In genomic region chr1:159545470-159546145, GRCm38 (mm10) we compare ENCODE assay signal across 30 mouse cellular contexts. TPM values are rescaled to one million over a fixed set of nuclear protein-coding genes. Genes with fewer than 3 reads are reported as not detected.
A peak's percentile ranks its signal among the peaks of the same experiment; 100 is the strongest.
DNase-seq lines count a peak whose midpoint lies in the region; ATAC-seq and TF ChIP-seq lines count a peak whose summit lies in the region.
"Had no signal": no experiment of that assay in that cellular context is flagged by ENCODE, and none has a peak within 500 bp of the region (broad histone marks: within the 10 kb centered on the region; RNA-seq: fewer than 3 reads in every experiment).

No protein-coding gene starts in this region.

- H3K4me2 ChIP-seq in forebrain, postnatal 0 days (ENCODE audit: low read depth), result no peak overlapping the region
- H3K4me2 ChIP-seq in forebrain, embryonic 14.5 days (ENCODE audit: low read length), result no peak overlapping the region
- H3K4me2 ChIP-seq in hindbrain, embryonic 12.5 days (replicated peaks), result no peak overlapping the region
- no peak overlapping the region for H3K4me2 ChIP-seq in hindbrain, embryonic 16.5 days (ENCODE audit: low read length)
- no peak overlapping the region for H3K4me2 ChIP-seq in hindbrain, embryonic 15.5 days
- H3K4me2 ChIP-seq: embryonic facial prominence, embryonic 12.5 days; heart, embryonic 11.5 days; limb, embryonic 15.5 days; liver, embryonic 13.5 days; neural tube, embryonic 12.5 days had no signal

- ATAC-seq in forebrain, postnatal 0 days, result peak; percentile 42; the same call in 1 of the 2 replicates
- ATAC-seq in forebrain, embryonic 14.5 days, result no peak
- peak; percentile 64 for ATAC-seq in hindbrain, embryonic 12.5 days (ENCODE audit: low FRiP score)
- ATAC-seq in hindbrain, embryonic 16.5 days, result no peak
- 0 out of 2 replicates have a peak, but pooled peaks have one; percentile 27 for ATAC-seq in hindbrain, embryonic 15.5 days (ENCODE audit: low FRiP score, low read depth)
- ATAC-seq: CD4-positive, CD25-positive, alpha-beta regulatory T cell, adult 4 months; lung, postnatal 0 days had no signal

- DNase-seq in forebrain, postnatal 0 days, result no peak
- no peak for DNase-seq in forebrain, embryonic 14.5 days (ENCODE audit: low spot score)
- peak; percentile 35 for DNase-seq in brain, adult 2 months (ENCODE audit: low read depth, low spot score)
- DNase-seq in thymus, postnatal 4 days, result no peak
- no peak for DNase-seq in left cerebral cortex, adult 11 months (ENCODE audit: low spot score)
- DNase-seq: adrenal gland, postnatal 14 days; cerebellum, adult 11-12 months; cerebellum, adult 9-11 months; embryo, embryonic 11 days; gastrocnemius, postnatal 14 days; heart, postnatal 36 days; kidney, adult 2 months; kidney, postnatal 36 days; layer of hippocampus, postnatal 36 days; liver, embryonic 13.5 days; lung, adult 18-20 months had no signal

- no peaks in the 10 kb centered on the region for H3K4me1 ChIP-seq in forebrain, postnatal 0 days (ENCODE audit: insufficient read depth)
- H3K4me1 ChIP-seq in forebrain, embryonic 14.5 days (ENCODE audit: control insufficient read depth, insufficient read depth, low read length), result no peaks in the 10 kb centered on the region
- H3K4me1 ChIP-seq in hindbrain, embryonic 12.5 days, result peaks cover 12% of the 10 kb centered on the region
- H3K4me1 ChIP-seq in hindbrain, embryonic 16.5 days (ENCODE audit: control insufficient read depth, insufficient read depth, low read depth, low read length), result no peaks in the 10 kb centered on the region; the same call in 1 of the 2 replicates
- H3K4me1 ChIP-seq in hindbrain, embryonic 15.5 days (replicated peaks), result peaks cover 10% of the 10 kb centered on the region
- H3K4me1 ChIP-seq: embryonic facial prominence, embryonic 12.5 days; limb, embryonic 10.5 days; limb, embryonic 15.5 days; liver, embryonic 13.5 days had no signal

- H3K27ac ChIP-seq in forebrain, postnatal 0 days (ENCODE audit: low read depth, low read length), result no peak overlapping the region
- no peak overlapping the region for H3K27ac ChIP-seq in forebrain, embryonic 14.5 days (ENCODE audit: low read depth, low read length)
- H3K27ac ChIP-seq in hindbrain, embryonic 12.5 days, result no peak overlapping the region
- H3K27ac ChIP-seq in hindbrain, embryonic 16.5 days (ENCODE audit: low read depth, low read length), result no peak overlapping the region
- H3K27ac ChIP-seq in hindbrain, embryonic 15.5 days (replicated peaks), result no peak overlapping the region
- H3K27ac ChIP-seq: embryonic facial prominence, embryonic 12.5 days; limb, embryonic 10.5 days; limb, embryonic 15.5 days; liver, embryonic 13.5 days; macrophage; neural tube, embryonic 12.5 days had no signal

- H3K9me3 ChIP-seq in forebrain, postnatal 0 days (ENCODE audit: low read length), result no peaks in the 10 kb centered on the region
- H3K9me3 ChIP-seq in forebrain, embryonic 14.5 days (replicated peaks; ENCODE audit: control insufficient read depth, low read length), result no peaks in the 10 kb centered on the region
- no peaks in the 10 kb centered on the region for H3K9me3 ChIP-seq in hindbrain, embryonic 12.5 days (replicated peaks)
- no peaks in the 10 kb centered on the region for H3K9me3 ChIP-seq in hindbrain, embryonic 16.5 days (ENCODE audit: control insufficient read depth, low read length)
- no peaks in the 10 kb centered on the region for H3K9me3 ChIP-seq in hindbrain, embryonic 15.5 days
- H3K9me3 ChIP-seq: embryonic facial prominence, embryonic 12.5 days; limb, embryonic 10.5 days; limb, embryonic 15.5 days; liver, embryonic 13.5 days; neural tube, embryonic 12.5 days had no signal

- H3K9ac ChIP-seq in forebrain, postnatal 0 days, result no peak overlapping the region
- H3K9ac ChIP-seq in forebrain, embryonic 14.5 days (ENCODE audit: low read length), result no peak overlapping the region
- H3K9ac ChIP-seq in hindbrain, embryonic 12.5 days, result no peak overlapping the region
- no peak overlapping the region for H3K9ac ChIP-seq in hindbrain, embryonic 16.5 days (ENCODE audit: low read depth, low read length)
- no peak overlapping the region for H3K9ac ChIP-seq in hindbrain, embryonic 15.5 days
- H3K9ac ChIP-seq: embryonic facial prominence, embryonic 12.5 days; limb, embryonic 15.5 days; liver, embryonic 13.5 days; neural tube, embryonic 12.5 days had no signal

- no peaks in the 10 kb centered on the region for H3K27me3 ChIP-seq in forebrain, postnatal 0 days (ENCODE audit: insufficient read depth, low read length)
- no peaks in the 10 kb centered on the region for H3K27me3 ChIP-seq in forebrain, embryonic 14.5 days (replicated peaks; ENCODE audit: control insufficient read depth, insufficient read depth, low read length)
- H3K27me3 ChIP-seq in hindbrain, embryonic 12.5 days, result no peaks in the 10 kb centered on the region
- no peaks in the 10 kb centered on the region; the same call in 1 of the 2 replicates for H3K27me3 ChIP-seq in hindbrain, embryonic 16.5 days (replicated peaks; ENCODE audit: control insufficient read depth, insufficient read depth, low read length)
- no peaks in the 10 kb centered on the region for H3K27me3 ChIP-seq in hindbrain, embryonic 15.5 days
- H3K27me3 ChIP-seq: embryonic facial prominence, embryonic 12.5 days; limb, embryonic 15.5 days; liver, embryonic 13.5 days; neural tube, embryonic 12.5 days had no signal

- no peaks in the 10 kb centered on the region for H3K36me3 ChIP-seq in forebrain, postnatal 0 days (ENCODE audit: insufficient read depth)
- H3K36me3 ChIP-seq in forebrain, embryonic 14.5 days (ENCODE audit: control insufficient read depth, insufficient read depth, low read length), result no peaks in the 10 kb centered on the region
- H3K36me3 ChIP-seq in hindbrain, embryonic 12.5 days, result no peaks in the 10 kb centered on the region
- no peaks in the 10 kb centered on the region for H3K36me3 ChIP-seq in hindbrain, embryonic 16.5 days (ENCODE audit: control insufficient read depth, insufficient read depth, low read length)
- H3K36me3 ChIP-seq in hindbrain, embryonic 15.5 days, result no peaks in the 10 kb centered on the region
- H3K36me3 ChIP-seq: embryonic facial prominence, embryonic 12.5 days; limb, embryonic 10.5 days; limb, embryonic 15.5 days; liver, embryonic 13.5 days; neural tube, embryonic 12.5 days had no signal

- TF ChIP-seq CTCF in forebrain, postnatal 0 days (IDR thresholded peaks at IDR 0.05; ENCODE audit: low read depth), result no peak

- no peak overlapping the region for H3K4me3 ChIP-seq in forebrain, postnatal 0 days (ENCODE audit: low read depth, low read length)
- H3K4me3 ChIP-seq in forebrain, embryonic 14.5 days (ENCODE audit: low read depth, low read length), result no peak overlapping the region
- H3K4me3 ChIP-seq in hindbrain, embryonic 12.5 days, result no peak overlapping the region
- no peak overlapping the region for H3K4me3 ChIP-seq in hindbrain, embryonic 16.5 days (ENCODE audit: low read length)
- H3K4me3 ChIP-seq in hindbrain, embryonic 15.5 days, result no peak overlapping the region
- H3K4me3 ChIP-seq: embryonic facial prominence, embryonic 12.5 days; limb, embryonic 10.5 days; limb, embryonic 15.5 days; liver, embryonic 13.5 days; neural tube, embryonic 12.5 days had no signal

- 62% methylated on average over 9 of the region's 9 CpGs for WGBS in forebrain, postnatal 0 days
- 66% methylated on average over 9 of the region's 9 CpGs for WGBS in forebrain, embryonic 14.5 days
- WGBS in hindbrain, embryonic 12.5 days, result 52% methylated on average over 9 of the region's 9 CpGs
- WGBS in hindbrain, embryonic 16.5 days, result 45% methylated on average over 9 of the region's 9 CpGs
- WGBS in hindbrain, embryonic 15.5 days, result 47% methylated on average over 9 of the region's 9 CpGs

RNA-seq across cellular contexts. Expression of gene Tnr, which starts 22.0 kb away (rescaled TPM):
- 45.7 and 51.9 TPM in 2 replicates for total RNA-seq in forebrain, postnatal 0 days (2014; rRNA removed)
- 4.1 and 6.2 TPM in 2 replicates for polyA plus RNA-seq in forebrain, postnatal 0 days (2015; fragmentation: Nextera tagmentation; extraction: Ambion mirVana)
- 2.6 and 3.9 TPM in 2 replicates for polyA plus RNA-seq in forebrain, embryonic 14.5 days (2014; fragmentation: Nextera tagmentation; extraction: Ambion mirVana)
- polyA plus RNA-seq in hindbrain, embryonic 12.5 days (2016; fragmentation: Nextera tagmentation; extraction: Ambion mirVana), result 1.3 and 1.4 TPM in 2 replicates
- 4.5 and 5.6 TPM in 2 replicates for polyA plus RNA-seq in hindbrain, embryonic 16.5 days (2015; fragmentation: Nextera tagmentation; extraction: Ambion mirVana)
- 4.9 and 5.0 TPM in 2 replicates for polyA plus RNA-seq in hindbrain, embryonic 15.5 days (2015; fragmentation: Nextera tagmentation; extraction: Ambion mirVana)
- total RNA-seq: granulocyte monocyte progenitor cell, adult 5-6 weeks; megakaryocyte-erythroid progenitor cell, adult 5-6 weeks had no signal
- polyA plus RNA-seq: CD4-positive, CD25-positive, alpha-beta regulatory T cell, adult 4 months; kidney, embryonic 16.5 days; limb, embryonic 10.5 days; lung, postnatal 0 days; macrophage had no signal

Comparison
In these comparisons a context has a peak if more than half of its experiments do, and no peak if none do; other contexts are left out.
1. ATAC-seq: peak in forebrain, postnatal 0 days (single experiment), hindbrain, embryonic 12.5 days (single experiment) and hindbrain, embryonic 15.5 days (single experiment); none in forebrain, embryonic 14.5 days (single experiment) and hindbrain, embryonic 16.5 days (single experiment).